Mouse (Mus musculus) neural tube, embryonic 15.5 days (tissue): Measurements from ENCODE around the gene Serpinb5. TPM values are rescaled to one million over a fixed set of nuclear protein-coding genes. Genes with fewer than 3 reads are reported as not detected.
"Not testable (repeated sequence)": the region's sequence is repeated elsewhere in the genome, so short reads cannot be mapped to it uniquely, and the experiment has no call there.

ENCODE experiments used
- ATAC-seq: fragments of 200-750 bp; cut with Nextera tagmentation; 2 replicates; pipeline ENCODE4 v1.8.0; 2017; ENCODE audit warnings: mild to moderate bottlenecking, moderate TSS enrichment, moderate library complexity; ENCODE audit not compliant: low FRiP score
- H3K27ac ChIP-seq: fragments of 300-500 bp; sonication (generic); replicated peaks from 2 replicates; pipeline ENCODE4 v1.5.1; 2015; ENCODE audit warnings: mild to moderate bottlenecking, inconsistent platforms
- H3K27me3 ChIP-seq: fragments of 300-500 bp; sonication (generic); replicated peaks from 2 replicates; pipeline ENCODE4 v1.6.1; 2015; ENCODE audit warnings: inconsistent platforms
- H3K36me3 ChIP-seq: fragments of 300-500 bp; sonication (generic); 2 replicates; pipeline ENCODE4 v1.6.1; 2015; ENCODE audit warnings: inconsistent platforms
- H3K4me1 ChIP-seq: fragments of 300-500 bp; sonication (generic); 2 replicates; pipeline ENCODE4 v1.6.1; 2015; ENCODE audit warnings: inconsistent platforms
- H3K4me2 ChIP-seq: fragments of 300-500 bp; sonication (generic); 2 replicates; pipeline ENCODE4 v1.6.1; 2015; ENCODE audit warnings: inconsistent platforms, mild to moderate bottlenecking, moderate library complexity
- H3K4me3 ChIP-seq: fragments of 300-500 bp; sonication (generic); replicated peaks from 2 replicates; pipeline ENCODE4 v1.5.1; 2015; ENCODE audit warnings: mild to moderate bottlenecking, inconsistent platforms
- H3K9ac ChIP-seq: fragments of 300-500 bp; sonication (generic); replicated peaks from 2 replicates; pipeline ENCODE4 v1.6.1; 2015; ENCODE audit warnings: mild to moderate bottlenecking, inconsistent platforms
- H3K9me3 ChIP-seq: fragments of 300-500 bp; sonication (generic); replicated peaks from 2 replicates; pipeline ENCODE4 v1.6.1; 2016; ENCODE audit warnings: inconsistent platforms
- WGBS: fragments of 180-500 bp; shearing (Covaris S2); methylation state at CpG from one replicate; pipeline ENCODE4 v1.1.7; 2015; ENCODE audit warnings: mixed read lengths; 5-methylcytosine and 5-hydroxymethylcytosine counted together
- polyA plus RNA-seq: library from polyadenylated mRNA; unstranded; fragments of >200 nt; fragmentation: Nextera tagmentation; extraction: Ambion mirVana; gene quantifications from 2 replicates; pipeline ENCODE4 v1.2.1, GENCODE M21; 2015

Gene Serpinb5
- polyA plus RNA-seq, 1 experiment from 2014 or later: 0.41 TPM

DNA sequence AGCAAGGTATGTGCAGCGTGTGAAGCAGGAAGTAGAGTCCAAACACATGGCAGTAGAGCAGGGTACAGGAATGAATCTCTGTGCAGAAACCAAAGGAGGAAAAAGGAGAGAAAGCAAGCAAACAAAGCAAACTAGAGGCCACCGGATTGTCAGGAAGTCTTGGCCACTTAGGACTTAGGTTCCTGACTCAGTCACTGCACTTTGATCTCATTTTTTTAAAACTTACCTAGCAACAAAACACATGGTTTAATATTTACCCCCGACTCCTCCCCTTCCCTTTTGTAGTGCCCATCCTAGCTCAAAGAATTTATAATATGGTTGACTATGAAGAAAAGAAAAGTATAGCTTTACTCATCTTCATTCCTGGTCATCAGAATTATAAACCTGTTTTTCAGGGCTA, 15.2 kb downstream of the Serpinb5 start:
- H3K4me3 ChIP-seq: no peak overlapping the region
- no peak overlapping the region for H3K9ac ChIP-seq
- no peaks in the 10 kb centered on the region for H3K4me1 ChIP-seq
- 80% methylated on average over 3 of the region's 3 CpGs for WGBS
- no peaks in the 10 kb centered on the region for H3K27me3 ChIP-seq
- no peaks in the 10 kb centered on the region for H3K9me3 ChIP-seq
- H3K27ac ChIP-seq: no peak overlapping the region
- H3K4me2 ChIP-seq: no peak overlapping the region
- no peak for ATAC-seq
- no peaks in the 10 kb centered on the region for H3K36me3 ChIP-seq

DNA sequence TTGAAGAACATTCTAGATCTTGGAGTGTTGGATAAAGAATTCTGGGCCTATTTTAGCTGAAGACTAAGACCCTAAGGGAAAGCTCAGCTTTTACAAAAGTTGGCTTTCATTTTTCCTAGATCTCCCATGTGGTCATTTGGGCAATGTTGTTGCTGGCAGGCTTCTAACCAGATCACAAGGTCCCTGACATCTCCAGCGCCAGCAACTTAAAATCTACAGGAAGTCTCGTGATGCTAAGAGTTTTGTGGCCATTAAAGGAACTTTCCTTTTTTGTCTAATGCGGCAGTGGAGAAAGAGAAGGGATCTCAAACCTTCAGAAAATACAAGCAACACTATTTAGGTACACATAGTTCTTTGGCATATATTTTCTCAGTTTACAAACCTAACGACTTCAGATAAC, 21.8 kb downstream of the Serpinb5 start:
- H3K36me3 ChIP-seq: no peaks in the 10 kb centered on the region
- no peak overlapping the region for H3K27ac ChIP-seq
- ATAC-seq: no peak
- no peaks in the 10 kb centered on the region for H3K9me3 ChIP-seq
- H3K4me1 ChIP-seq: no peaks in the 10 kb centered on the region
- no peak overlapping the region for H3K9ac ChIP-seq
- 81% methylated on average over 4 of the region's 4 CpGs for WGBS
- no peak overlapping the region for H3K4me2 ChIP-seq
- H3K27me3 ChIP-seq: no peaks in the 10 kb centered on the region
- no peak overlapping the region for H3K4me3 ChIP-seq

DNA sequence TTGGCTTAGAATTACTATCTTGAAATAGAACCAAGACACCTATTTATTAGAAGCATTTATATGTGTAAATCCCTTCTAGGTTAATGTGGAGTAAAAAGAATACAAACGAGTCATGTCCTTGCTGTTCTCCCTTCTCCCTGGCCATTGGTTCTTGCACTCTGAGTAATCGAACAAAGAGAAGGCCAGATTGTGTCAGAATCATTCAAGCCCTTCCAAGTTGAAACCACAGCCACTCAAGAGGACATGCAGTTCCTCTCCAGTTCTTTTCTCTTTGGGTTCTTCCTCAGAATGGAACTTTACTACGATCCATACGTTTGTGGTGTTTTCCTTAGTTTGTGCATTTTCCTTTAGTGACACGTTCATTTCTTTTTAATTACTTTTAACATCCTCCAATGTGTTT, 22.4 kb downstream of the Serpinb5 start:
- H3K4me2 ChIP-seq: no peak overlapping the region
- H3K27me3 ChIP-seq: no peaks in the 10 kb centered on the region
- no peak for ATAC-seq
- no peak overlapping the region for H3K27ac ChIP-seq
- H3K9ac ChIP-seq: no peak overlapping the region
- no peaks in the 10 kb centered on the region for H3K36me3 ChIP-seq
- no peaks in the 10 kb centered on the region for H3K9me3 ChIP-seq
- H3K4me3 ChIP-seq: no peak overlapping the region
- H3K4me1 ChIP-seq: no peaks in the 10 kb centered on the region
- WGBS: 74% methylated on average over 5 of the region's 5 CpGs

DNA sequence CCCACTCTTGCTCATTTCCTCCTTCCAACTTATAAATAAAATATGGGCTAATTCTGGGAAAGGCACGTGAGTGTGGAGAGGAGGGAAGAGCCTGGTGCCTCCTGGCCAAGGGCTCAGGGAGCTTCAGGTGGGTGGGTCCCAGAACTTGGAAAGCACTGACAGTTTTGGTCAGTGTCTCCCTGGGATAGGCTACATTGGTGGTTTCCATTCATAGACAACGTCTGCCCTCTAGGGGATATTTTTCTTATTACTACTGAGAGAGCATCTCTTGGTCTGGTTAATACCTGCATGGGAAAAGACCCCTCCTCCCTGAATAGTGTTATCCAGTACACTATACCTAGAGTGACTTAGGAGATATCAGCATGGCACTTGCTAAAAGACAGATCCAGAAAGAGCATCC, 22.8 kb downstream of the Serpinb5 start:
- no peak for ATAC-seq
- no peak overlapping the region for H3K9ac ChIP-seq
- H3K27me3 ChIP-seq: no peaks in the 10 kb centered on the region
- H3K4me2 ChIP-seq: no peak overlapping the region
- no peaks in the 10 kb centered on the region for H3K9me3 ChIP-seq
- H3K27ac ChIP-seq: no peak overlapping the region
- H3K4me3 ChIP-seq: no peak overlapping the region
- no peaks in the 10 kb centered on the region for H3K4me1 ChIP-seq
- WGBS: 3% methylated on average over 2 of the region's 2 CpGs
- H3K36me3 ChIP-seq: no peaks in the 10 kb centered on the region

DNA sequence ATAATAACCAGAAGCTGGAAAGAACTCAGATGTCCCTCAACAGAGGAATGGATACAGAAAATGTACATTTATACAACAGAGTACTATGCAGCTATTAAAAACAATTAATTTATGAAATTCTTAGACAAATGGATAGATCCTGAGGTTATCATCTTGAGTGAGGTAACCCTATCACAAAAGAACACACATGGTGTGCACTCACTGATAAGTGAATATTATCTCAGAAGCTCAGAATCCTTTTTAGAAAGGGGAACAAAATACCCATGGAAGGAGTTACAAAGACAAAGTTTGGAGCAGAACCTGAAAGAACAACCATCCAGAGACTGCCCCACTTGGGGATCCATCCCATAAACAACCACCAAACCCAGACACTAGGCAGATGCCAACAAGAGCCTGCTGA, 34.2 kb downstream of the Serpinb5 start:
- not testable (repeated sequence) for ATAC-seq, H3K27ac ChIP-seq, H3K36me3 ChIP-seq, H3K27me3 ChIP-seq, H3K9ac ChIP-seq, H3K4me2 ChIP-seq, H3K9me3 ChIP-seq, H3K4me1 ChIP-seq, H3K4me3 ChIP-seq

DNA sequence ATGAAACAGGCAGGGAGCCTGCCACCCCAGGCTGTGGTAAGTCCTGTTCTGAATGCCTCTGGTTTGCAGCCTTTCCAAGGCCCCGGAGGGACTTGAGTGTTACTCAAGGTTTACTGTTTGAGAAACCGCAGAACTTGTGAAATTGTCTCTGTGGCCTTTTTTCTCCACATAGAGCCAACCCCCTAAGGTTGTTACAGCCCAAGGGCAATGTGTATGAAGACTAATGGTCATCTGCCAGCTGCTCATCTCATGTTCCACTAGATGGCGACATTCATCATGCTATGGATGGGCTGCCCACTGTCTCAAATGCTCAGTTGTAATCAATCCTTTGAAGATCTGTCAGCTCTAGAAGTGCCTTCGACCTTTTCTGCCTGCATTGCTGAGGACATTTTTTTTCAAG, 40.4 kb downstream of the Serpinb5 start:
- Histone ChIP-seq H3K4me3 (no peak overlapping the region), H3K9ac (no peak overlapping the region), H3K36me3 (no peaks in the 10 kb centered on the region), H3K27ac (no peak overlapping the region), H3K9me3 (no peaks in the 10 kb centered on the region), H3K4me1 (no peaks in the 10 kb centered on the region), H3K4me2 (no peak overlapping the region), H3K27me3 (no peaks in the 10 kb centered on the region)
- ATAC-seq: no peak
- 36% methylated on average over 4 of the region's 4 CpGs for WGBS

DNA sequence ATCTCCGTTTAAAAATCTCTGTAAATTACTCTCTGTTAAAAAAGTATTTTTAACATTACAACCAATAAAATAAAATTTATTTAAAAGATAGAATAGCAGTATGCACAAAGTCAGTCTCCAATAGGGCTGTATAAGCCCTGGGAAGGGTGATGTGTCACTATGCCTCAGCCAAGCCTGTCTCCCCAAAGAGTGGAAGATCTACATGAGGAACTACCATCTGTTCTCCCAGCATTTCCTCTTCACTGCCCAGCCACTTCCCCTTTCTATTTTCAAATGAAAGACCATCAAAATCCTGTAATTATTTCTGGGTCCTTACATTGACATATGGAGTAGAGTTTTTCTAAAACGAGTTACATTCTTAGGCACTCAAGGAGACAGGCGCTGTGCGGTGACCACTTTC, 71.0 kb downstream of the Serpinb5 start:
- Histone ChIP-seq H3K27me3 (no peaks in the 10 kb centered on the region), H3K4me3 (no peak overlapping the region), H3K27ac (no peak overlapping the region), H3K4me1 (no peaks in the 10 kb centered on the region), H3K9me3 (no peaks in the 10 kb centered on the region), H3K4me2 (no peak overlapping the region), H3K9ac (no peak overlapping the region), H3K36me3 (no peaks in the 10 kb centered on the region)
- no peak for ATAC-seq
- WGBS: 83% methylated on average over 4 of the region's 4 CpGs

Other genes starting within 250 kb of the Serpinb5 start
- gene Bcl2, start 146.9 kb upstream of the Serpinb5 start, polyA plus RNA-seq: 16.7 and 20.9 TPM in 2 replicates
- 10.1 and 12.1 TPM in 2 replicates for gene Kdsr, start 101.4 kb upstream of the Serpinb5 start, polyA plus RNA-seq
- 29.0 and 42.3 TPM in 2 replicates for gene Vps4b, start 64.4 kb upstream of the Serpinb5 start, polyA plus RNA-seq
- gene Serpinb12, start 73.3 kb downstream of the Serpinb5 start, polyA plus RNA-seq: 0.12 and 0.47 TPM in 2 replicates
- not detected in 2 replicates for gene Serpinb13, start 119.8 kb downstream of the Serpinb5 start, polyA plus RNA-seq
- 0.75 TPM in 1 of 2 replicates, not detected in the other for gene Serpinb3a, start 191.1 kb downstream of the Serpinb5 start, polyA plus RNA-seq
- gene Serpinb3d, start 222.3 kb downstream of the Serpinb5 start, polyA plus RNA-seq: not detected in 2 replicates